Mouse (Mus musculus): ENCODE results near the gene Hnrnph3. TPM values are rescaled to one million over a fixed set of nuclear protein-coding genes. Genes with fewer than 3 reads are reported as not detected.

The Hnrnph3 gene
- polyA plus RNA-seq, 1 experiment: 18.1 TPM

DNA sequence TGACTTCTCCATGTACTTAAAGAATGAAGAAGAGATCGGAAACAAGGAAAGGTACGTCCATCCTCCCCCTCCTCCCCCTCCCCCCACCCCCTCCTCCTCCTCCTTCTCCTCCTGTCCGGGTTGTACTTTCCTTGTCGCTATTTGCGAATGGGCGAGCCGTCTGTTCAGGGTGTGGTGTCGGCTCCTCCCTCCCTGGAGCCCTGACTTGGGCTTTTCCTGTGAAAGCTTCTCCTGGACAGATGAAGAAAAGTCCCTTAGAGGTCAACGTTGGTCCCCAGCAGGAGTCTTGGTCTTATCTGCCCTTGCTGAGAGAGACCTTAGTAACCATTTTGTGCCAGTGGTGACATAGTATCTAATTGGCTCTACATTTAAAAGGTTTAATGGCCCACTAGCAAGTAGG lies 30.0 kb downstream of the Hnrnph3 start:
- H3K36me3 ChIP-seq (ENCODE audit: control insufficient read depth, insufficient read depth): peaks cover 2% of the 10 kb centered on the region
- no peaks in the 10 kb centered on the region for H3K27me3 ChIP-seq (ENCODE audit: control insufficient read depth, insufficient read depth, insufficient read length)
- H3ac ChIP-seq (ENCODE audit: control insufficient read depth, insufficient read length): no peak overlapping the region
- H3K79me2 ChIP-seq (ENCODE audit: control insufficient read depth, insufficient read depth): no peaks in the 10 kb centered on the region
- no peak overlapping the region for H3K4me2 ChIP-seq (ENCODE audit: low read depth)
- no peak overlapping the region for H3K4me3 ChIP-seq
- no peak for TF ChIP-seq E2F4 (IDR thresholded peaks at IDR 0.05; ENCODE audit: insufficient read depth)
- TF ChIP-seq CEBPB (IDR thresholded peaks at IDR 0.05; ENCODE audit: insufficient read depth, poor library complexity, severe bottlenecking): no peak
- no peak for TF ChIP-seq TCF12 (IDR thresholded peaks at IDR 0.05; ENCODE audit: insufficient read depth, poor library complexity, severe bottlenecking)
- no peak for TF ChIP-seq USF1 (IDR thresholded peaks at IDR 0.05; ENCODE audit: low read depth)
- TF ChIP-seq MYOD1 (IDR thresholded peaks at IDR 0.05; ENCODE audit: control insufficient read depth in 1 of 3, insufficient read length in 2 of 3, low read depth in 2 of 3): no peak
- no peak for TF ChIP-seq SRF (IDR thresholded peaks at IDR 0.05; ENCODE audit: control insufficient read depth, insufficient read length, low read depth)

DNA sequence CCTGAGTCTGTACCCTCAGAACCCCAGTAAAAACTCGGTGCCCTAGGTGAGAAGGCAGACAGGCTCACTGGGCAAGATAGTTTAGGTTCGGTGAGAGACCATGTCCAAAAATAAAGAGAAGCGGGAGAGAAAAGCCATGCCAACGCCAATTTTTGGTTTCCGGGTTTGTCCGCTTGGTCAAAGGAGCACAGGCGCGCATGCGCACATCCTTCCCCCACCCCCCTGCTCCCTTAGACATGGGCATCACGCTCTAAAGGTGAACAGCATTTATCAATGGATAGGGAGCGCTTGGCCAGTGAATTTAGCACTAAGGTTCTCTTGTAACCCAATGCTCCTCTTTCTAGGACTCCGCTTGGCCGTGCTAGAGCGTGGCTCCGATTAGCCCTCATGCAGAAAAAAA lies 33.4 kb downstream of the Hnrnph3 start:
- H3ac ChIP-seq (ENCODE audit: control insufficient read depth, insufficient read length): no peak overlapping the region
- H3K36me3 ChIP-seq (ENCODE audit: control insufficient read depth, insufficient read depth): no peaks in the 10 kb centered on the region
- no peak overlapping the region for H3K4me3 ChIP-seq
- H3K79me2 ChIP-seq (ENCODE audit: control insufficient read depth, insufficient read depth): no peaks in the 10 kb centered on the region
- H3K27me3 ChIP-seq (ENCODE audit: control insufficient read depth, insufficient read depth, insufficient read length): no peaks in the 10 kb centered on the region
- TF ChIP-seq TCF3 (IDR thresholded peaks at IDR 0.05; ENCODE audit: insufficient read length, low read depth) (no peak), E2F4 (IDR thresholded peaks at IDR 0.05; ENCODE audit: insufficient read depth) (no peak), MAX (IDR thresholded peaks at IDR 0.05; ENCODE audit: low read depth) (no peak), POLR2A (IDR thresholded peaks at IDR 0.05; ENCODE audit: insufficient read length, low read depth) (no peak), TCF12 (IDR thresholded peaks at IDR 0.05; ENCODE audit: insufficient read depth, poor library complexity, severe bottlenecking) (no peak), CEBPB (IDR thresholded peaks at IDR 0.05; ENCODE audit: insufficient read depth, poor library complexity, severe bottlenecking) (no peak), MYOG (IDR thresholded peaks at IDR 0.05; ENCODE audit: control insufficient read depth in 1 of 3, insufficient read depth in 1 of 3, insufficient read length in 2 of 3, low read depth in 2 of 3) (no peak), SRF (IDR thresholded peaks at IDR 0.05; ENCODE audit: control insufficient read depth, insufficient read length, low read depth) (no peak), MYOD1 (IDR thresholded peaks at IDR 0.05; ENCODE audit: control insufficient read depth in 1 of 3, insufficient read length in 2 of 3, low read depth in 2 of 3) (no peak), POLR2AphosphoS2 (IDR thresholded peaks at IDR 0.05; ENCODE audit: insufficient read length, low read depth) (no peak)
- H3K4me2 ChIP-seq (ENCODE audit: low read depth): no peak overlapping the region

DNA sequence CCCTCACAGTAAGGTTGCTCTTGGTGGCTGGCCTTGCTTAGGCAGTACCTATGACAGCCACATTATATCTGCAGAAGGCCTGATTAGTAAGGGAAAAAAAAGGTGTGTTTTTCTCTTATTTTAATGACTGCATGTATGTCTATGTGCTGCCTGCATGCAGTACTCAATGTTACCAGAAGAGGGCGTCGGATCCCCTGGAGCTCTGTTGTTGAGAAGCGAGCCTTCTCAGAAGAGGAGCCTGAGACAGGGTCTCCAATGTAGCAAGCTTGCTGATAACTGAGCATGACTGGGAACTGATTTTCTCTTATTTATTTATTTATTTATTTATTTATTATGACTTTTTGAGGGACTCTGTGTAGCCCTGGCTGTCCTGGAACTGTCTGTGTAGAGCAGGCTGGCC lies 36.7 kb downstream of the Hnrnph3 start:
- no peaks in the 10 kb centered on the region for H3K36me3 ChIP-seq (ENCODE audit: control insufficient read depth, insufficient read depth)
- no peak overlapping the region for H3K4me3 ChIP-seq
- no peak for TF ChIP-seq MAX (IDR thresholded peaks at IDR 0.05; ENCODE audit: low read depth)
- TF ChIP-seq USF1 (IDR thresholded peaks at IDR 0.05; ENCODE audit: low read depth): no peak
- no peak for TF ChIP-seq TCF12 (IDR thresholded peaks at IDR 0.05; ENCODE audit: insufficient read depth, poor library complexity, severe bottlenecking)
- TF ChIP-seq SRF (IDR thresholded peaks at IDR 0.05; ENCODE audit: control insufficient read depth, insufficient read length, low read depth): no peak
- no peak for TF ChIP-seq REST (IDR thresholded peaks at IDR 0.05; ENCODE audit: insufficient read depth, insufficient read length)
- no peak for TF ChIP-seq TCF3 (IDR thresholded peaks at IDR 0.05; ENCODE audit: insufficient read length, low read depth)
- no peak for TF ChIP-seq MYOD1 (IDR thresholded peaks at IDR 0.05; ENCODE audit: control insufficient read depth in 1 of 3, insufficient read length in 2 of 3, low read depth in 2 of 3)
- no peak for TF ChIP-seq MYOG (IDR thresholded peaks at IDR 0.05; ENCODE audit: control insufficient read depth in 1 of 3, insufficient read depth in 1 of 3, insufficient read length in 2 of 3, low read depth in 2 of 3)
- H3ac ChIP-seq (ENCODE audit: control insufficient read depth, insufficient read length): no peak overlapping the region
- no peaks in the 10 kb centered on the region for H3K27me3 ChIP-seq (ENCODE audit: control insufficient read depth, insufficient read depth, insufficient read length)
- H3K79me2 ChIP-seq (ENCODE audit: control insufficient read depth, insufficient read depth): no peaks in the 10 kb centered on the region
- H3K4me2 ChIP-seq (ENCODE audit: low read depth): no peak overlapping the region

DNA sequence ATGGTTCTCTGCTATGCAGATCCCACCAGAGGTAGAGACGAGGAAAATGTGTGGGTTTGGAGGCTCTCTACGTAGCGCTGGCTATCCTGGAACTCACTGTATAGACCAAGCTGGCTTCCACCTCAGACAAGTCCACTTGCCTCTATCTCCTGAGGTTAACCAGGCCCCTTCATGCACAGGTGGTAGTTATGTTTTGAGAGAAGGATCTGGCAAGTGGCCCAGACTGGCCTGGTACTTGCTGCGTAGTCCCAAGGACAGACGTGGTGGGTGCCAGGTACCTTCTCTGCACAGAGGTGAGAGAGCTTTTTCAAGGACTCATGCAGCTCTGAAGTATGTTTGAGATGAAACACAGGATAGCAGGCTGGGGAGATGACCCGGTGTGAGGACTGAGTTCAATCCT lies 39.5 kb downstream of the Hnrnph3 start:
- H3K4me2 ChIP-seq (ENCODE audit: low read depth): no peak overlapping the region
- H3K79me2 ChIP-seq (ENCODE audit: control insufficient read depth, insufficient read depth): peaks cover 6% of the 10 kb centered on the region
- no peak overlapping the region for H3ac ChIP-seq (ENCODE audit: control insufficient read depth, insufficient read length)
- H3K4me3 ChIP-seq: no peak overlapping the region
- no peak for TF ChIP-seq TCF12 (IDR thresholded peaks at IDR 0.05; ENCODE audit: insufficient read depth, poor library complexity, severe bottlenecking)
- no peak for TF ChIP-seq MAX (IDR thresholded peaks at IDR 0.05; ENCODE audit: low read depth)
- TF ChIP-seq E2F4 (IDR thresholded peaks at IDR 0.05; ENCODE audit: insufficient read depth): no peak
- TF ChIP-seq CEBPB (IDR thresholded peaks at IDR 0.05; ENCODE audit: insufficient read depth, poor library complexity, severe bottlenecking): no peak
- no peaks in the 10 kb centered on the region for H3K36me3 ChIP-seq (ENCODE audit: control insufficient read depth, insufficient read depth)
- no peaks in the 10 kb centered on the region for H3K27me3 ChIP-seq (ENCODE audit: control insufficient read depth, insufficient read depth, insufficient read length)

DNA sequence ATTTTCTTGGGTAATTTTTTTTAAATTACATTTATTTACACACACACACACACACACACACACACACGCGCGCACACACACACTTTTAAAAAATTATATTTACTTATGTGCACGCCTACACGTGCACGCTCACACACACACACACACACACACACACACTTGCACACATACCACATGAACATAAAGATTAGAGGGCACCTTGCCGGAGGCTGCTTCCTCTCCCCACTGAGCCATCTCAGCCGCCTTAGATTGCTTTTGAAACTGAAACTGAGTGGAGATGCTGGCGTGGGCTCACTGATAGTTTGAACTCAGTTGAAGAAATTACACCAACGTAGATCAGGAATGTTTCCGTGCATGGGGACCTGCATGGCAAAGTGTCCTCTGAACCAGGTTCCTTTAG lies 39.9 kb downstream of the Hnrnph3 start:
- Histone ChIP-seq H3K27me3 (ENCODE audit: control insufficient read depth, insufficient read depth, insufficient read length) (no peaks in the 10 kb centered on the region), H3ac (ENCODE audit: control insufficient read depth, insufficient read length) (no peak overlapping the region), H3K36me3 (ENCODE audit: control insufficient read depth, insufficient read depth) (no peaks in the 10 kb centered on the region), H3K79me2 (ENCODE audit: control insufficient read depth, insufficient read depth) (peaks cover 6% of the 10 kb centered on the region), H3K4me2 (ENCODE audit: low read depth) (no peak overlapping the region), H3K4me3 (no peak overlapping the region)
- TF ChIP-seq REST (IDR thresholded peaks at IDR 0.05; ENCODE audit: insufficient read depth, insufficient read length): no peak
- TF ChIP-seq MAX (IDR thresholded peaks at IDR 0.05; ENCODE audit: low read depth): no peak
- no peak for TF ChIP-seq TCF12 (IDR thresholded peaks at IDR 0.05; ENCODE audit: insufficient read depth, poor library complexity, severe bottlenecking)
- TF ChIP-seq CEBPB (IDR thresholded peaks at IDR 0.05; ENCODE audit: insufficient read depth, poor library complexity, severe bottlenecking): no peak

All from myocyte (in vitro differentiated cells).